Mouse (Mus musculus) c-Kit-positive CD71-negative TER-119-negative erythroid progenitor cells, embryonic 14.5 days (primary cell): Measurements from ENCODE around the gene Gins1.
"Not testable (repeated sequence)": the region's sequence is repeated elsewhere in the genome, so short reads cannot be mapped to it uniquely, and the experiment has no call there.

Experiments
- DNase-seq: peaks from one replicate; pipeline ENCODE4 v3.0.0-alpha.2; 2013; ENCODE audit warnings: low read depth

The Gins1 gene

DNA sequence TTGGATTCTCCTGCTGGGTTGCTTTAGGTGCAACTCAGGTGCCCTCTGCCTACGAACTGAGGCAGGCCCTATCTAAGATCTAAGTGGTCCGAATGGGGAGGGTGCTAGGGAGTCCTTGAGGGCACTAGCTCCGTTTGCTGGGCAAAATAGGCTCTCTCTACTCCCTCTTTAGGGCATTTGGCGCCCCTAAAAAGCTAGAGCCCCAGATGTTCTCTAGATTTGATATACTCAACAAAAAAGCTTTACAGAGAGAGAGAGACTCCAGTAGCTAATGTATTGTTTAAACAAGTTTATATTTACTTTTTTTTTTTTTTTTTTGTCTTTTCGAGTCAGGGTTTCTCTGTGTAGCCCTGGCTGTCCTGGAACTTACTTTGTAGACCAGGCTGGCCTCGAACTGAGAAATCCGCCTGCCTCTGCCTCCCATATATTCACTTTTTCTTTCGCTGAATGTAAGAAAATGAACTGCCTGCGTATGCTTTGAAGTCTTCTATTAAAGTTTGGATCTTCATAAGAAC lies at the start of gene Gins1:
Gene Gins1 (plus strand): TSS at position 465 of the 515 bp plus-strand sequence.
- no peak for DNase-seq

GRCm38 (mm10) chr2:150858724-150859487 lies 46.3 kb upstream of the Gins1 start:
- no peak for DNase-seq

DNA sequence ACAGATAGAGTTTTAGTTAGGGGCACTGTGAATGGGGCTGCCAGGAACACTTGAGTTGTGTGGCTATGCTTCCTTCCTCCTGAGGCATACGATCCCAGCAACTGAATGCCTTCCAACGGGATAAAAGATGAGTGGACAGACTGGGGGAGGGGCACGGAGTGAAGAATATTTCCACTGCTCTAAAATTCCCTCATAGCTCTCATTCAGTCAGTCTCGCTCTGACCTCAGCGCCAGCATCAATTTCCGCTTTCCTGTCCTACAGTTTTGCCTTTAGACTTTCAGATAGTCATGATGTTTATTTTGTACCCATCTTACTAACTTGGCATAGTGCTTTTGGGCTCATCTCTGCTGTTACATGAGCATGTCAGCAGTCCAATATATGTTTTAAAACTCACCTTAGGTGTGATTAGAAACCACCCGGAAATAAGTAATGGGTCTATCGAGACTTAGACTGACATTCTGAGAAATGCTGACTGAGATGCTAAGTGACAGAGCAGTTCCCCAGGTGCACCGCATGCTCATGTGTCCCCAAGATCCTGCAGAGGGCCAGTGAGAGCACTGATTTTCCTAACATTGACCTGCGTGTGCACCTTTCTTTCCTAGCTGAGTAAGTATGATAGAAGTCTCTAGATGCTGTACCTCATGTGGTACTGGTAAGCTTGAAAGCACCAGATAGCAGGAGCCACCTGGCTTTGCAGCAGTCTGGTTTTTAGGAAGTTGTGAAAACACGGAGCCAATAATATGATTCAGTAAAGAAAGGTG lies 45.3 kb upstream of the Gins1 start:
- DNase-seq = no peak

DNA sequence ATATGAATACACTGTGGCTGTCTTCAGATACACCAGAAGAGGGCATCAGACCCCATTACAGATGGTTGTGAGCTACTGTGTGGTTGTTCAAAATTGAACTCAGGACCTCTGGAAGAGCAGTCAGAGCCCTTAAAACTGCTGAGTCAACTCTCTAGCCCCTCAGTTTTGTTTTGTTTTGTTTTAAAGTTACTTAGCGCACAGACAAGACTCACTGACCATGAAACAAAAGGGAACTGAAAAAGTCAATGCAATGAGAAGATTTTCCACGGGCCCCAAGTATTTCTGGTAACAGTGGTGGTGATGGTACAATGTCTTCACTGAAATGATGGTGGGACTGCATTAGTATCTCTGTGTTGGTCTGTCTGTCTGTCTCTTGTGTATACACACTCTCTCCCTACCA lies 44.1 kb upstream of the Gins1 start:
- no peak for DNase-seq

- no peak for DNase-seq
Observed at GRCm38 (mm10) chr2:150867021-150867420, 38.2 kb upstream of the Gins1 start.

DNA sequence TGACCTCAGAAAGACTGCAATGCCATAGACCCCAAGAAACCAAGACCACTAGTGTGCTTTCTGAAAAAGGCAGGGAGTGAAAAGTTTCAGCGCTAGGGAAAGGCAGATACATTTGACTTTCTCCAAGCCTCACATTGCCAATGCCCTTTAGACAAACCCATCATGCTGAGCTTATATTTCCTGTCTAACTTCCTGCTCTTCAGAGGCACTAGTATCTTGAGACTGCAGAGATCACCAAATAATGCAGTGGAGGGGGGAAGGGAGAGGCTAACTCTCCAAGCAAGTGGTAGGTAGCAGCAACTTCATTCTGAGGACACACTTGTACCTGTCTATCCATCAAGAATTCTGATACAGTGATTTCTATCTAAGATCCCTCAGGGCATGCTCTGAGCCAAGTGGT lies 35.8 kb upstream of the Gins1 start:
- no peak for DNase-seq

GRCm38 (mm10) chr2:150874508-150874907 lies 30.7 kb upstream of the Gins1 start:
- no peak for DNase-seq

DNA sequence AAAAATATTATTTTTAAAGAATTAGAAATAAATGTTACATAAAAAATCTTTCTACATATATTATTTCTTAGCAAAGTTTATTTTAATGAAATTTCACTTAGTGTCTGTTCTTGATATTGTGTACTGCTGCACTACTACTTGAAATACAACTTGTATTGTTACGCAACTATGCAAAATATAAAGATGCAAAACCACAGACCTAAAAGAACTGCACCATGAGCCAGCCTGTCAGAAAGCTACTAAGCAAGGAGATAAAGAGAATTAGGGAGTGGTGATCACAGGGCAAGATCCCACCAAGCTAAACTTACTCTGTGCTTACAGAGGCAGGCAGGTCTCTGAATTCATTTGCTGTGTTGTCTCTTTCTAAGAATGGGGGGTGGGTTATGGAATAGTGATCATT lies 30.0 kb upstream of the Gins1 start:
- DNase-seq = no peak

- DNase-seq = no peak
Observed at GRCm38 (mm10) chr2:150877561-150877960, 27.6 kb upstream of the Gins1 start.

- no peak for DNase-seq
Observed at GRCm38 (mm10) chr2:150884075-150884778, 21.0 kb upstream of the Gins1 start.

DNA sequence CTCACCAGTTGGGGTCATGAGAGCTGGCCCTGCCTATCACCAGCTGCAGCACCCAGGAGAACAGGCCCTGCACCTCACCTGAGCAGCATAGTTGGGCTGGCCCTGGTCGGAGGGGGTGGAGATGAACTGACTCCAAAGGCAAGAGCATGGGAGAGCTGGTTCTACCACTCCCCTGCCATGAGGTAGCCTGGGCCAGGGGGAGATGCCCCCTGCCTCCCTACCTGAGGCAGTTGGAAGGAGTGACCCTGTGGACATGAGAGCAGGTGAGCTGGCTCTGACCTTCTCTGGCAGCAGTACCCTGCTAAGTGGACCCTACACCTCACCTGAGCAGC lies 20.5 kb upstream of the Gins1 start:
- DNase-seq = no peak

DNA sequence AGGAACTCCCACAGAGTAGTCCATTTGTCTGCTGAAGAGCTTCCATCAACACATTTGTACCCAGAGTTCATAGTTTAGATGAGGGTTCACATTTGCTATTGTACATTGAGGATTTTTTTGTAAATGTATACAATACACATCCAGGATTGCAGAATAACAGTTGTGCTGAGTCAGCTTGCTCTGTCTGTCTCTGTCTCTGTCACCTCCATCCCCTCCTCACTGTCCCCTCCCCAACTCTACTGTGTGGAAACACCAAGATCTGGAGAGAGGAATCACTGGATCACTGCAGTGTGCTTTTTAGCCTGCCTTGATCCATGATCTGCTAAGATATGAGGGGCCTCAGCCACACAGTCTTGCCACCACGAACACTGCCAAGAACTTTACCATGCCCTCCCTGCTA lies 19.4 kb upstream of the Gins1 start:
- no peak for DNase-seq

DNA sequence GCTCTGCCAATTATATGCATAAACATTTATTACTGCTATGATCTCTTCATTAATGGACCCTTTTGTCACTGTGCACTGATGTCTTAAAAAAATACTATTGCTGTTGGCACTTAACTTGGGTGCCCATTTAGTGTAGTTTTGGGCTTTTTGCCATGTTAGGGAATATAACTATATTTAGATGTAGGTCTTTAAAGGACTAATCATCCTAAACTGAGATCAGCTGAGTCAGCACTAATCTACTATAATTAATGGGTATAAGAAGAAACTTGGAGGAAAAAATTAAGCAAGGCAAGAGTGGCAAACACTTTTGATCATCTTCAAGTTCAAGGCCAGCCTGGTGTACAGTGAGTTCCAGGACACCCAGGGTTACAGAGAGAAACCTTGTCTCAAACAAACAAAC lies 18.9 kb upstream of the Gins1 start:
- DNase-seq = no peak

DNA sequence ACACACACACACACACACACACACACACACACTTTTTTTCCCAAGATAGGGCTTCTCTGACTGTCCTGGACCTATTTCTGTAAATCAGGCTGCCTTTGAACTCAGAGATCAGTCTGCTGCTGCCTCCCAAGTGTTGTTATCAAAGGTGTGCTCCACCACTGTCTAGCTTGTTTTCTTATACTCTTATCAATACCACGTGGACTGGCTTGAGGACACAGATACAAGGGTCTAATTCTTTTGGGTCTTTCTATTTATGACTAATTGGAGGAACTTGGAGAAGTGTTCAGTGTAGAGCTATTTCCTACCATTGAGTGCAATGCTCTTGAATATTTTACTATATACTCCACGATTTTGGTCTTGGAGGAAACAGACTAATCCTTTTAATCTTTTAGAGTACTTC lies 17.8 kb upstream of the Gins1 start:
- no peak for DNase-seq

GRCm38 (mm10) chr2:150894617-150895267 lies 10.5 kb upstream of the Gins1 start:
- no peak for DNase-seq

DNA sequence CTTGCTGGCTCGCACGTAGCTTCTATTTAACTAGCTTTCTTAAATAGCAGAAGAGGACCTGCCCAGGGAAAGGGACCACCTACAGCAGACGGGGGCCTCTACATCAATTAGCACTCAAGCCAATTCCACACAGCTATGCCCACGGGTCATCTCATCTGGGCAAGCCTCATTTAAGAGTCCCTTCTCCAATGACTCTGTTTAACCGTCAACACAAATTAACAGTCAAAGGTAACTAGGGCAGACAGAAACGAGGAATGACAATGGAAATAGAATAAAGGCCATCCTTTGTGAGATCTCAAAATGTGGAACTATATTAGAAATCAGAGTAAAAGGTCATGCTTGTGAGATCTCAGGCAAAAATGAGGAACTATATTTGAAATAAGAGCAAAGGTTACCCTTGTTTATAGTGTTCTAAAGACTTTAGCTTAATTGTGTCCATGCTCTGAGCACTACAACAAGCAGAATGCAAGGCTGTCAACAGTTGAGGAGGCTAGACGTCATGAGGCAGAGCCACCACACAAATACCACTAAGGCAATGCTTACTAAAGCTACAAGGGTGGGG lies 9.4 kb upstream of the Gins1 start:
- DNase-seq = no peak

GRCm38 (mm10) chr2:150900341-150900740 lies 4.9 kb upstream of the Gins1 start:
- no peak for DNase-seq

GRCm38 (mm10) chr2:150902347-150902746 lies 2.9 kb upstream of the Gins1 start:
- no peak for DNase-seq

DNA sequence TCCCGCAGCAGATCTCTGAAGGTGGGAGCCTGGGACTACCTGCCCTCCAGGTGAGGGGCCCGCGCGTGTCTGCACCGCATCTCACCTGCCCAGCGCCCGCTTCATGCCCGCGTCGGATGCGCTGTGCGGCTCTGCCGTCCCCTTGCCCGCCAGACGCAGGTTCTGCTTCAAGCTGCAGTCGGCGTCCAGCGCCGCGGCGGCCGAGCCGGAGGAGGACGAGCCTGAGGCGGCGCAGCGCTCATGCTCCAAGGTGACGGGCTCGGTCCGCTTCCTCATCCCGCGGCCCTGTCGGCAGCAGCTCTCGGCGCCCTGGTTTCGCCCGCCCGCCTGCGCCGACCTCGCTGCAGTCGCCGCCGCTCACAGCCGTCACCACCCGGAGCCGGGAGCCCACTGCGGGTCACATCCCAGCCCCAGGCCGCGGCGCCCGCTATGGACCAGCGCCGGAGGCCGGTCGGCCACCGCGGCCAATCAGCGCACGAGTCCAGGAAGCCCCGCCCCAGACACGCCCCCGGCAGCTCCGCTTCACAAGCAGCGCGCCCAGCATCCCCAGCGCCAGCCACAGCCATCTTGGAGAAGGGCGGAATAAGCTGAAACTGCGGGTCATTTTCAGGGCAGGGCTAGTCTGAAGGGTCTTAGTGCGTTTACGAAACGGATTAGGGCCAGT lies 796 bp upstream of the Gins1 start, which contains the start of gene Abhd12:
Gene Abhd12 (minus strand): TSS at position 470 of the 664 bp plus-strand sequence.
- peak; percentile 93 for DNase-seq

- DNase-seq = not testable (repeated sequence)
Observed at GRCm38 (mm10) chr2:150908881-150909280, 3.7 kb downstream of the Gins1 start.

DNA sequence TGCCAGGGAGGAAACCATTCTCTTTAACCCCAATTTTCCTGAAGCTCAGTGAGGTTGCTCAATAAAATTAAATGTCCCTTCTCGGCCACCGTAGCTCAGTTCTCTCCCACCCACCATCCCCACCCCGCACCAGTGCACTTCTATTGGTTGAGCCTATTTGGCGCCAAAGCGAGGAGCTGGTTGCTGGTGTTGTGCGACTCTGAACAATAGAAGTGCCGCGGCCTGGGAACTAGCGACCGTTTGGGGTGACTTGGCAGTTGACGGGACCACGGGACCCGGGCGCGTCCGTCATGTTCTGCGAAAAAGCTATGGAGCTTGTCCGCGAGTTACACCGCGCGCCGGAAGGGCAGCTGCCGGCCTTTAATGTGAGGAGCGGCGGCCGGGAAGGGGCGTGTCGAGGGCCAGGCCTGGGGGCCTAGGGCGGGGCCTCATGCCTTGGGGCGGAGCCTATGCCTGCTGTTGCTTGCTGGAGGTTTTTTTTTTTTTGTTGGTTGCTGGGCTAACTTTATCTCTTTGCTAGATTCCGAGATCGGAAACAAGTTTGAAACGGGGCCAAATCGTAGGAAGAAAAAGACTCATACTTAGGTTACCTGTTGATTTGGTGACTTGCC lies 4.3 kb downstream of the Gins1 start:
- DNase-seq = peak; percentile 92
